In genomic region chr11:43230231-43230630, GRCm38 (mm10) we compare ENCODE assay signal across 23 mouse cellular contexts.
"Had no signal": no experiment of that assay in that cellular context is flagged by ENCODE, and none has a peak within 500 bp of the region (broad histone marks: within the 10 kb centered on the region; RNA-seq: fewer than 3 reads in every experiment).

No protein-coding gene starts in this region.

- H3K27ac ChIP-seq: kidney, embryonic 15.5 days; limb, embryonic 10.5 days; limb, embryonic 13.5 days; liver, embryonic 12.5 days; liver, embryonic 15.5 days; lung, embryonic 15.5 days; midbrain, embryonic 10.5 days; midbrain, embryonic 13.5 days; neural tube, embryonic 13.5 days; stomach, embryonic 15.5 days had no signal

- DNase-seq: kidney, postnatal 10 days; kidney, postnatal 4 days; liver; lung, adult 18-20 months; lung, postnatal 10 days; lung, postnatal 36 days; retina, postnatal 1 day; right cerebral cortex, postnatal 25 days; spleen, adult 18-20 months; thymus, adult 18-20 months; thymus, postnatal 14 days had no signal

- H3K4me3 ChIP-seq: kidney, embryonic 15.5 days; limb, embryonic 10.5 days; limb, embryonic 13.5 days; liver, embryonic 12.5 days; liver, embryonic 15.5 days; lung, embryonic 15.5 days; megakaryocyte, embryonic 14.5 days; midbrain, embryonic 10.5 days; midbrain, embryonic 13.5 days; myocyte; neural tube, embryonic 13.5 days; stomach, embryonic 15.5 days had no signal
